Mouse (Mus musculus) lung, postnatal 0 days (tissue): Measurements from ENCODE around the gene Creb1.

Experiments used
- CTCF ChIP-seq: IDR thresholded peaks from 2 replicates; pipeline ENCODE4 v1.5.1; 2016; ENCODE audit warnings: antibody characterized with exemption, mild to moderate bottlenecking
- EP300 ChIP-seq: IDR thresholded peaks from 2 replicates; pipeline ENCODE4 v1.6.1; 2016; ENCODE audit warnings: antibody characterized with exemption, mild to moderate bottlenecking, control low read depth

DNA sequence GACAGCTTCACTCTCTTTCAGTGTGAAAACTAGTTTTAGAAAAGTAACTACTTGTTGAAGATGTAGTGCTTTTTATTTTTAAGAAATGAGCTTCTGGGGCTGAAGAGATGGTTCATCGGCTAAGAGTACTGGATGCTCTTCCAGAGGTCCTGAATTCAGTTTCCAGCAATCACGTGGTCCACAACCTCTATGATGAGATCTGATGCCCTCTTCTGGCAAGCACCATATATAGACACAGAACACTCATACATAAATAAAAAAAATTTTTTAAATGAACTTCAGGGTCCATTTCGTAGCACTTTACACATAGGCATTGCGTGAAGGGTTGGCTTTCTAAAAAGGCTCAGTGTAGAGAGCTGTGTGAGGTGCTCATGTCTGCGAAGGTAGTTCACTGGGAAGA, 11.3 kb downstream of the Creb1 start:
- no peak for TF ChIP-seq EP300
- peak; percentile 31 for TF ChIP-seq CTCF
